ENCODE assay signal across 8 mouse cellular contexts in the genomic region with DNA sequence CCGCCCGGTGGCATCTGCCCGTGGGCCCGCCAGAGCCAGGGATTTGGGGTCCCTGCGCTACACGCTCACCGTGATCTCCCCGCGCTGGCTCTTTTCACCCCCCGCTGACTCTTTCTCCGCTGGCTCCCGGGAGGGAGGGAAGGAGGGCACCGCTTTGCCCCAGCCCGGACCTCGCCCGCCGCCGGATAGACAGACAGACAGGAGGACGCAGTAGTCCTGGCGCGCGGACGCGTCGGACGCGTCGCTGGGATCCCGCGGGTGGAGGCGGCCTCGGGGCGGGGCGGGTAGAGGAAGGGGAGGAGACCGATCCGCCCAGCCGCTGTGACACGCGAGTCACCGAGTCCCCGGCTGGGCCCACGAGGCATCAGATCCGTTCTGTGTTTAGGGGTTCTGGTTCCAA. TPM values are rescaled to one million over a fixed set of nuclear protein-coding genes. Genes with fewer than 3 reads are reported as not detected.
A peak's percentile ranks its signal among the peaks of the same experiment; 100 is the strongest.
DNase-seq lines count a peak whose midpoint lies in the region; ATAC-seq and TF ChIP-seq lines count a peak whose summit lies in the region.

No protein-coding gene starts in this region.

- H3K4me3 ChIP-seq in forebrain, embryonic 15.5 days, result peak overlapping the region; percentile 81
- H3K4me3 ChIP-seq in hindbrain, embryonic 11.5 days (ENCODE audit: low read depth, low read length), result peak overlapping the region; percentile 54
- H3K4me3 ChIP-seq in midbrain, embryonic 10.5 days, result peak overlapping the region; percentile 66

- TF ChIP-seq CTCF in brain, embryonic 14.5 days (IDR thresholded peaks at IDR 0.05; ENCODE audit: borderline replicate concordance, extremely low read depth, insufficient read depth, insufficient read length), result no peak

- peak overlapping the region; percentile 90 for H3K4me2 ChIP-seq in forebrain, embryonic 15.5 days (replicated peaks)
- H3K4me2 ChIP-seq in hindbrain, embryonic 11.5 days (replicated peaks; ENCODE audit: low read depth, low read length), result peak overlapping the region; percentile 92

- DNase-seq in T-cell, adult 2 months (ENCODE audit: low spot score), result peak; percentile 85
- peak; percentile 65 for DNase-seq in brain, embryonic 14.5 days (ENCODE audit: low read depth)
- DNase-seq in hindbrain, embryonic 11.5 days (ENCODE audit: low spot score), result no peak
- DNase-seq in left cerebral cortex, postnatal 10 days (ENCODE audit: extremely low spot score in 1 of 2, low spot score in 2 of 2), result peak; percentile 72 to 89
- DNase-seq in midbrain, embryonic 10.5 days (ENCODE audit: low spot score), result peak; percentile 36
- peak; percentile 28 to 39 for DNase-seq in spleen, postnatal 14 days (ENCODE audit: low spot score in 2 of 2)
- no peak for DNase-seq in ovary, postnatal 14 days (ENCODE audit: low spot score)

- H3K9ac ChIP-seq in forebrain, embryonic 15.5 days (replicated peaks), result peak overlapping the region; percentile 80
- H3K9ac ChIP-seq in hindbrain, embryonic 11.5 days (ENCODE audit: low read depth, low read length), result peak overlapping the region; percentile 65

- TF ChIP-seq POLR2A in brain, embryonic 14.5 days (IDR thresholded peaks at IDR 0.05; ENCODE audit: borderline replicate concordance, extremely low read depth, insufficient read depth, insufficient read length, poor library complexity, severe bottlenecking), result peak; percentile 48; the same call in 1 of the 2 replicates

- intact Hi-C loops in left cerebral cortex, postnatal 10 days (cut with DNase I), result loop anchor here (2.0 kb wide), 1 partner anchor 31 kb away; no protein-coding TSS in a partner anchor

- WGBS in forebrain, embryonic 15.5 days, result under 1% methylated on average over 41 of the region's 43 CpGs
- WGBS in hindbrain, embryonic 11.5 days, result 2% methylated on average over 22 of the region's 43 CpGs
- 2% methylated on average over 43 of the region's 43 CpGs for WGBS in midbrain, embryonic 10.5 days

- H3K4me1 ChIP-seq in forebrain, embryonic 15.5 days, result peaks cover 59% of the 10 kb centered on the region
- H3K4me1 ChIP-seq in hindbrain, embryonic 11.5 days (replicated peaks; ENCODE audit: control insufficient read depth, insufficient read depth, low read length), result peaks cover 11% of the 10 kb centered on the region
- H3K4me1 ChIP-seq in midbrain, embryonic 10.5 days, result peaks cover 48% of the 10 kb centered on the region

- no peaks in the 10 kb centered on the region for H3K36me3 ChIP-seq in forebrain, embryonic 15.5 days
- H3K36me3 ChIP-seq in hindbrain, embryonic 11.5 days (ENCODE audit: control insufficient read depth, insufficient read depth, low read length), result no peaks in the 10 kb centered on the region
- H3K36me3 ChIP-seq in midbrain, embryonic 10.5 days, result no peaks in the 10 kb centered on the region

- no peaks in the 10 kb centered on the region for H3K9me3 ChIP-seq in forebrain, embryonic 15.5 days
- H3K9me3 ChIP-seq in hindbrain, embryonic 11.5 days (ENCODE audit: control insufficient read depth, low read length), result no peaks in the 10 kb centered on the region
- no peaks in the 10 kb centered on the region for H3K9me3 ChIP-seq in midbrain, embryonic 10.5 days (replicated peaks)

- ATAC-seq in forebrain, embryonic 15.5 days (replicated peaks), result peak; percentile 68
- no peak for ATAC-seq in hindbrain, embryonic 11.5 days (ENCODE audit: low FRiP score)

- H3K27me3 ChIP-seq in forebrain, embryonic 15.5 days, result 0 out of 2 replicates have a peak, but pooled peaks cover 3% of the 10 kb centered on the region
- peaks cover 42% of the 10 kb centered on the region for H3K27me3 ChIP-seq in hindbrain, embryonic 11.5 days (ENCODE audit: control insufficient read depth, insufficient read depth, low read length)
- H3K27me3 ChIP-seq in midbrain, embryonic 10.5 days (ENCODE audit: low read depth, poor library complexity, severe bottlenecking), result peaks cover 97% of the 10 kb centered on the region

- peak overlapping the region; percentile 85 for H3K27ac ChIP-seq in forebrain, embryonic 15.5 days (replicated peaks)
- H3K27ac ChIP-seq in hindbrain, embryonic 11.5 days (ENCODE audit: low read depth, low read length), result peak overlapping the region; percentile 42; the same call in 1 of the 2 replicates
- H3K27ac ChIP-seq in midbrain, embryonic 10.5 days (replicated peaks), result peak overlapping the region; percentile 83

RNA-seq across cellular contexts. Expression of gene Dtx1, which starts 0.3 kb away (rescaled TPM):
- polyA plus RNA-seq in brain, embryonic 14.5 days (2012; rRNA removed), result 119 and 150 TPM in 2 replicates
- polyA plus RNA-seq in forebrain, embryonic 15.5 days (2015; fragmentation: Nextera tagmentation; extraction: Ambion mirVana), result 48.2 and 52.8 TPM in 2 replicates
- 4.6 and 5.0 TPM in 2 replicates for polyA plus RNA-seq in hindbrain, embryonic 11.5 days (2014; fragmentation: Nextera tagmentation; extraction: Ambion mirVana)
- total RNA-seq in left cerebral cortex, postnatal 10 days (2021), result 10 to 100 TPM; 84.4 to 90.4 TPM
- polyA plus RNA-seq in midbrain, embryonic 10.5 days (2016; fragmentation: Nextera tagmentation; extraction: Ambion mirVana), result 2.2 and 4.8 TPM in 2 replicates

RNA-seq across cellular contexts. Expression of gene Oas2, which starts 38.2 kb away (rescaled TPM):
- 0.41 and 0.49 TPM in 2 replicates for polyA plus RNA-seq in brain, embryonic 14.5 days (2012; rRNA removed)
- polyA plus RNA-seq in forebrain, embryonic 15.5 days (2015; fragmentation: Nextera tagmentation; extraction: Ambion mirVana), result 0.08 and 0.14 TPM in 2 replicates
- 0.13 TPM in 1 of 2 replicates, not detected in the other for polyA plus RNA-seq in hindbrain, embryonic 11.5 days (2014; fragmentation: Nextera tagmentation; extraction: Ambion mirVana)
- under 1 TPM in 1 of 2 experiments, not detected in 1; 0.28 TPM for total RNA-seq in left cerebral cortex, postnatal 10 days (2021)
- polyA plus RNA-seq in midbrain, embryonic 10.5 days (2016; fragmentation: Nextera tagmentation; extraction: Ambion mirVana), result 0.09 TPM in 1 of 2 replicates, not detected in the other

Comparison
In these comparisons a context has a peak if more than half of its experiments do, and no peak if none do; other contexts are left out.
1. DNase-seq: peak in T-cell, adult 2 months (single experiment), brain, embryonic 14.5 days (single experiment), left cerebral cortex, postnatal 10 days (2 of 2), midbrain, embryonic 10.5 days (single experiment) and spleen, postnatal 14 days (2 of 2); none in hindbrain, embryonic 11.5 days (single experiment) and ovary, postnatal 14 days (single experiment).
2. Peak in every context shown above with its lines, with median percentiles within 50 percentile points of each other: H3K27ac ChIP-seq and H3K4me3 ChIP-seq.